Mouse (Mus musculus) E14TG2a.4 (cell line): ENCODE measurements around the gene Nova1.

Experiments used
- H3K27me3 ChIP-seq: 2 replicates; pipeline ENCODE4 v1.6.1; 2014; ENCODE audit warnings: low read length, control low read depth; ENCODE audit not compliant: insufficient read depth
- H3K36me3 ChIP-seq: 2 replicates; pipeline ENCODE4 v1.6.1; 2014; ENCODE audit warnings: low read length, control low read depth; ENCODE audit not compliant: insufficient read depth
- H3K4me1 ChIP-seq: replicated peaks from 2 replicates; pipeline ENCODE4 v1.6.1; 2014; ENCODE audit warnings: low read depth, low read length, control low read depth
- H3K4me3 ChIP-seq: replicated peaks from 2 replicates; pipeline ENCODE4 v1.5.1; 2014; ENCODE audit warnings: mild to moderate bottlenecking, low read length
- H3K9me3 ChIP-seq: 2 replicates; pipeline ENCODE4 v1.6.1; 2014; ENCODE audit warnings: low read length, control low read depth
- CTCF ChIP-seq: conservative IDR thresholded peaks from 2 replicates; pipeline ENCODE4 v1.5.1; 2014; ENCODE audit warnings: low read length
- NANOG ChIP-seq: IDR thresholded peaks from 2 replicates; pipeline ENCODE4 v1.6.1; 2014; ENCODE audit warnings: borderline replicate concordance, low read length, mixed read lengths
- POU5F1 ChIP-seq: IDR thresholded peaks from 2 replicates; pipeline ENCODE4 v1.6.1; 2014; ENCODE audit warnings: low read length, borderline replicate concordance

The Nova1 gene

DNA sequence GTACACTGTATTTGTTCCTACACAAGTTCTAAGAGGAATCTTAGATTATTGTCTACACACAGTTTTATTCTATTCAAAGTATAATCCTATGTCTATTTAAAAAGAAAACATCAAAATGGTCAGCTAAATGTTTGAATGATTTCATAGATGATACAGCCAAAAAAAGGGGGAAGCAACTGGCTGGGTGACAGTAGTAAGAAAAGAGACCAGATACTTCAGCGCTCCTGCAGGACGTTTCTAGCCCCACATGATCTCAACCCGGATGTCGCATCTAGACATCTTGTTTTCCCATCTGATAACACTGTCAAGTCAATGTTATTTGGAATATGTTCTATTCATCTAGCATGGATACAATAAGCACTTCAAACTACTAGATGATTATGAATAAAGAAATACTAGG, 99.7 kb downstream of the Nova1 start:
- no peak overlapping the region for H3K4me3 ChIP-seq
- peaks cover 5% of the 10 kb centered on the region; the same call in 1 of the 2 replicates for H3K4me1 ChIP-seq
- no peaks in the 10 kb centered on the region for H3K36me3 ChIP-seq
- TF ChIP-seq POU5F1 (no peak), NANOG (no peak), CTCF (no peak)
- H3K27me3 ChIP-seq: no peaks in the 10 kb centered on the region
- no peaks in the 10 kb centered on the region for H3K9me3 ChIP-seq

GRCm38 (mm10) chr12:46710094-46710493, 108.6 kb downstream of the Nova1 start:
- H3K36me3 ChIP-seq: no peaks in the 10 kb centered on the region
- no peak for TF ChIP-seq POU5F1
- TF ChIP-seq NANOG: no peak
- TF ChIP-seq CTCF: no peak
- no peak overlapping the region for H3K4me3 ChIP-seq
- no peaks in the 10 kb centered on the region for H3K4me1 ChIP-seq
- H3K9me3 ChIP-seq: no peaks in the 10 kb centered on the region
- H3K27me3 ChIP-seq: no peaks in the 10 kb centered on the region

DNA sequence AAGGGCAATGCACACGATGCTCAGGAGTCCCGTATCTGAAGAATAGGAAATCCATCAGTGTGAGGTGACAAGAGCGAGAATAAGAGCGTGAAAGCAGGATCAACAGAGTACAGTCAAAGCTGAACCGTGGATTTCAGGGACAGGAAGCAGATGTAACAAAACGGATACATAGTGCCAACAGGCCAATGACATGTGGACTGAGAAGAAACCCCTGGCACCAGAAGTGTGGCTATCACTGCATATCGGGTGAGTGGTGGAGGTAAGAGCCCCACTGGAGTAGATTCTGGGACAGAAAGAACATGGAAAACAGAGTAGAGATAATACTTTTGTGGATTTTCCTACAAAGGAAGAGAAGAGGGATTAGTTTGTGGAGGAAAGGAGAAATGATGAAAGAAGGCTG, 109.3 kb downstream of the Nova1 start:
- H3K4me3 ChIP-seq: no peak overlapping the region
- TF ChIP-seq POU5F1 (no peak), CTCF (no peak), NANOG (no peak)
- H3K36me3 ChIP-seq: no peaks in the 10 kb centered on the region
- no peaks in the 10 kb centered on the region for H3K4me1 ChIP-seq
- no peaks in the 10 kb centered on the region for H3K27me3 ChIP-seq
- no peaks in the 10 kb centered on the region for H3K9me3 ChIP-seq

DNA sequence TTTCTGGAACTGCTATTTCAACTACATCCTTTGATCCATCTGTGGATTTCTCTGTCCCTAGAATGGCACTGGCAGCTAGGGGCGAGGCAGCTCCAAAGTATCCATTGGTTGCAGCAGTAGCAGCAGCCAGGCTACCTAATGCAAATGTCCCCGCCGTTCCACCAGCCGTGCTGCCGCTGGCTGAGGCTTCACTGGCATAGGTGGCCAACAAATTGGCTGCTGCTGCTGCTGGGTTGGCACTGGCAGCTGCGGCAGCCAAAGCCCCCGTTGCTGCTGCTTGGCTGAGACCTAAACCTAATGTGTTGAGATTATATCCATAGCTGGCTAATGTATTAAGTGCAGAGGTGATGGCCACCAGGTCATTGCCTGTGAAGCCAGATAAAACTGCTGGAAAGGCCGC, 118.5 kb downstream of the Nova1 start:
- no peak overlapping the region for H3K4me3 ChIP-seq
- no peaks in the 10 kb centered on the region for H3K9me3 ChIP-seq
- H3K36me3 ChIP-seq: no peaks in the 10 kb centered on the region
- TF ChIP-seq POU5F1 (no peak), CTCF (no peak), NANOG (no peak)
- no peaks in the 10 kb centered on the region for H3K4me1 ChIP-seq
- no peaks in the 10 kb centered on the region for H3K27me3 ChIP-seq

- no peaks in the 10 kb centered on the region for H3K4me1 ChIP-seq
- H3K36me3 ChIP-seq: no peaks in the 10 kb centered on the region
- TF ChIP-seq NANOG: no peak
- no peak for TF ChIP-seq POU5F1
- TF ChIP-seq CTCF: no peak
- H3K27me3 ChIP-seq: no peaks in the 10 kb centered on the region
- H3K9me3 ChIP-seq: no peaks in the 10 kb centered on the region
- no peak overlapping the region for H3K4me3 ChIP-seq
These were observed 142.4 kb downstream of the Nova1 start for GRCm38 (mm10) chr12:46676341-46676740.

- Histone ChIP-seq H3K27me3 (no peaks in the 10 kb centered on the region), H3K9me3 (no peaks in the 10 kb centered on the region), H3K4me3 (no peak overlapping the region), H3K4me1 (no peaks in the 10 kb centered on the region), H3K36me3 (no peaks in the 10 kb centered on the region)
- TF ChIP-seq POU5F1 (no peak), CTCF (no peak), NANOG (no peak)
These were observed 152.0 kb downstream of the Nova1 start for GRCm38 (mm10) chr12:46666706-46667105.

GRCm38 (mm10) chr12:46646139-46646611, 172.6 kb downstream of the Nova1 start:
- no peaks in the 10 kb centered on the region for H3K36me3 ChIP-seq
- no peaks in the 10 kb centered on the region for H3K27me3 ChIP-seq
- H3K9me3 ChIP-seq: no peaks in the 10 kb centered on the region
- H3K4me3 ChIP-seq: no peak overlapping the region
- TF ChIP-seq CTCF (no peak), POU5F1 (no peak), NANOG (no peak)
- no peaks in the 10 kb centered on the region for H3K4me1 ChIP-seq

DNA sequence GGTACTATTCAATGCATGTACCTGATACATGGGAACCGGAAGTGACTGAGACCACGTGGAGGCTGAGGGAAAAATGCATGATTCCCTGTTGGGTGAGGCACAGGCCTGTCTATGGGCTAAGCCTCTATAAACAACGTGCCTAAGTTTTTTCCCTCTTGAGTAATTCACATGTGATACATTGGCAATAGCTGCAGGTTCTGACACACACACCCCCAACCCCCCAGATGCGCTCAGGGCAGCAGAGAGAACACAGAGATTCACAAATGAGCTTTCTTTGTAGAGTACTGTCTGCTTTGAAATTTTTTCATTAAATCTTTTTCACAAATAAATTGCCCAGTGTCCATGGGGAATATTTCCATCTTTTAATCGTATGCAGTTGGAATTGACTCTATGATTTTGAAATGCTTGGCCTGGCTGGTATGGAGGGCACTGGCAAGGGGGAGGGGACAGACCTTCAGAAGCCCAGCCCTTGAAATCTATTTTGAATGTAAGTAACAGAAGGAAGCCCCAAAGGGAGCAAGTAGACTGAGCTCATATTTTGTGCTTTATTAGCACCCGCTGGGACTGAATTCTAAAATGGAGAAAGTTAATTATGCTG, 173.3 kb downstream of the Nova1 start:
- H3K9me3 ChIP-seq: no peaks in the 10 kb centered on the region
- no peak overlapping the region for H3K4me3 ChIP-seq
- H3K27me3 ChIP-seq: no peaks in the 10 kb centered on the region
- TF ChIP-seq CTCF: no peak
- no peak for TF ChIP-seq NANOG
- no peak for TF ChIP-seq POU5F1
- H3K4me1 ChIP-seq: no peaks in the 10 kb centered on the region
- H3K36me3 ChIP-seq: no peaks in the 10 kb centered on the region
